Mouse (Mus musculus): Measurements from ENCODE around the gene Tmem121. TPM values are rescaled to one million over a fixed set of nuclear protein-coding genes. Genes with fewer than 3 reads are reported as not detected.

Tmem121 gene
- polyA plus RNA-seq (2012; ENCODE audit: insufficient read depth, insufficient read length, missing spikeins): not detected in 2 replicates

DNA sequence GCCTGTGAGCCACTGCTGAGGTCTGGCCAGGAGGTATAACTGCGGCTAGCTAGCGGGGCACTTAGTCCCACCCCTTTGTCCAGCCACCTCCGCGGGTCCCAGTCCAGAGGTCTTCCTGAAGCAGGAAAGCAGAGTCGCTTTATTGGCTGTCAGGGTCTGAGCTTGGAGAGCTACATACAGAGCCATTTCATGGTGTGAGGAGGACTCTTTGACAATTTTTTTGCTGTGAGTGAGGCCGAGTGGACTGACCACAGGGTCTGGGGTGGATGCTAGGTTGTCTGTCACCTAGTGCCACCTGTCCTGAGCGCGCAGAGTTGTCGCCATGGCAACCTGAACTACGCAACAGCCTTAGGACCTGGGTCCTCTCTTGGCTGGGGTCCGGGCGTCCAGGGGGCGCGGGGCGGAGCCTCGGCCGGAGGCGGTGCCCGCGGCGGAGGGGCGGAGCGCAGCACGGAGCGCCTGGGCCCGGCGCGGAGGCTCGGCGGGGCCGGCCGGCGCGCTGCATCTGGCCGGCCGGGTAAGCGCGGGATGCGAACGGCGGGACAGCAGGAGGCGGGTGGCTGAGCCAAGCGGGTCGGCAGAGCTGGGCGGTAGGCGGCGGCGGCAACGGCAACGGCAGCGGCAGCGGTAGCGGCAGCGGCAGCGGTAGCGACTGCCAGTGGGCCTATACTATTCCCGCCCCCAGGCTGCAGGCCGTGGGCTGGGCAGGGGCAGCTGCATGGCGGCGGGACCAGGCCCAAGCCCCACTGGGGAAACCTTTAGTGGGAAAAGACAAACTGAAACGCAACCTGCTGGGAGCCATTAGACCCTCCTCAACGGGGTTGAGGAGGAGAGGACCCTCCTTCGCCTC, at the start of gene Tmem121:
Tmem121 (plus strand) TSS at position 489 of the 850 bp plus-strand sequence.
- H3K27ac ChIP-seq (replicated peaks; ENCODE audit: low read depth, low read length): no peak within 1 kb of the TSS
- peaks cover 4% of the 10 kb centered on the region; the same call in 1 of the 2 replicates for H3K4me1 ChIP-seq (ENCODE audit: control insufficient read depth, insufficient read depth, insufficient read length, low read length)
- peak within 1 kb of the TSS; percentile 36 for H3K4me3 ChIP-seq (ENCODE audit: insufficient read depth, low read depth, low read length)

DNA sequence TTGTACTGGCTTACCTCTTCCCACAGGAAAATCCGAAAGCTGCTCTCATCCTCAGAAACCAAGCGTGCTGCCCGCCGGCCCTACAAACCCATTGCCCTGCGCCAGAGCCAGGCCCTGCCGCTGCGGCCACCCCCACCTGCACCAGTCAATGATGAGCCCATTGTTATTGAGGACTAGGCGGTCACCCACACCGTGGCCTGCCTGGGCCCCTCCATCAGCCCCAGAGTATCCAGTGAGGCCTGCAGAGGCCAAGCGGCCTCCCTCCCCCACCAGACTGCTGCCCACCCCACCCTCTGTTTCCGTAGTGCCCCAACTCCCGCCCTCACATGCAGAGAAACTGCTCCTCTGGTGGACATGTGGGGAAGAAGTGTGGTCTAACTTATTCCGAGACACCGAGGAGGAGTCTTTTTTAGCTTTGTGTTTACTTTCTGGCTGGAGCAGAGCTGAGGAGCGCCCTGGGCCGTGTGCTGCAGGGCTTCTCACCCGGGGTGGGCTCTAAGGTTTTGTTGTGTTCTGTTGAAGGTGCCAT, 49.2 kb upstream of the Tmem121 start:
- no peak overlapping the region for H3K27ac ChIP-seq (replicated peaks; ENCODE audit: low read depth, low read length)
- H3K4me3 ChIP-seq (ENCODE audit: insufficient read depth, low read depth, low read length): no peak overlapping the region
- H3K4me1 ChIP-seq (ENCODE audit: control insufficient read depth, insufficient read depth, insufficient read length, low read length): no peaks in the 10 kb centered on the region

- Histone ChIP-seq H3K4me1 (ENCODE audit: control insufficient read depth, insufficient read depth, insufficient read length, low read length) (0 out of 2 replicates have a peak, but pooled peaks cover 3% of the 10 kb centered on the region), H3K27ac (replicated peaks; ENCODE audit: low read depth, low read length) (no peak overlapping the region), H3K4me3 (ENCODE audit: insufficient read depth, low read depth, low read length) (no peak overlapping the region)
Observed at GRCm38 (mm10) chr12:113137260-113138213, 48.2 kb upstream of the Tmem121 start.

- H3K4me3 ChIP-seq (ENCODE audit: insufficient read depth, low read depth, low read length): no peak overlapping the region
- H3K27ac ChIP-seq (replicated peaks; ENCODE audit: low read depth, low read length): no peak overlapping the region
- peaks cover 6% of the 10 kb centered on the region; the same call in 1 of the 2 replicates for H3K4me1 ChIP-seq (ENCODE audit: control insufficient read depth, insufficient read depth, insufficient read length, low read length)
Observed at GRCm38 (mm10) chr12:113138291-113138690, 47.4 kb upstream of the Tmem121 start.

DNA sequence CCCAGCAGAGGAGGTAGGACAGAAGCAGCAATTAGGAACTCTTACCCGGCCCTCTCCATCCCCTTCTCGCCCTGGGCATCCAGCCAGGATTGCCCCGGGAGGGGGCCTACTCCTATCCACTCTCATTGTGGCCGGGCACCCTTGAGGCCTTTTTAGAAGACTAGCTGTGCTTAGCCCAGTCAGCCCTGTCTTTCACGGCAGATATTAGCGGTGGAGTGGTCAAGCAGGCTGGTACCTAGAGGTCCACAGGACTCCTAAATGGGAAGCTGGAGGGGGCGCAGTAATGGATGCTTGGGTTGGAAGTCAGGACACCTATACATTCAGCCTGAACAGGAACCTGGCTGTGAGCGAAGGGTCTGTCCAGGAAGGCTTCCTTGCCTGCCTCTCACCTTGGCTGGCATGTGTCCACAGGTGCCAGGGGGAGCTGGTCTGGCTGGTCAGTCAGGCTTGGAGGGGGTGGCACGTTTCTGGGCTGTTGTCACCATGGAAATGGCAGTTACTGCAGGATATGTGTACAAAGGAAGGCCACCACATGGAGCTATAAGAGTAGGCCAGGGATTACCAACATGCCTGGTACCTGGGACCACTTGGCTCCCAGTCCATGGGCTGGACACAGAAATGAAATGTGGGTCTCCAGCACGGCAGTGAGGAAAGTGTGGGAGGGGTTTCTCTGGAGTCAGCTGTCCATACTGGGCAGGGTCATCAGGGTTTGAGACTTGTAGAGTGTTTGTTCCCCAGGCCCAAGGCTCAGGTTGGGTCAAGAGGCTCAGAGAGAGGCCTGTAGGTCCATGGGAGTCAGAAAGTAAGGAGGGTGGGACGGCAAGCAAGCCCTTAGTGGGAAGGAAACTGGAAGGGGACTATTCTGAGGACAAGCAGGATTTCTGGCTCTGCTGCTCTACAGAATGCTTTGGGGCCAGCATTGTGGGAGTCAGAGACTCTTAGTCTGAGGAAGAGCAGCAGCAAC, 46.5 kb upstream of the Tmem121 start:
- peaks cover 7% of the 10 kb centered on the region; the same call in 1 of the 2 replicates for H3K4me1 ChIP-seq (ENCODE audit: control insufficient read depth, insufficient read depth, insufficient read length, low read length)
- H3K27ac ChIP-seq (replicated peaks; ENCODE audit: low read depth, low read length): no peak overlapping the region
- H3K4me3 ChIP-seq (ENCODE audit: insufficient read depth, low read depth, low read length): peak overlapping the region; percentile 85

DNA sequence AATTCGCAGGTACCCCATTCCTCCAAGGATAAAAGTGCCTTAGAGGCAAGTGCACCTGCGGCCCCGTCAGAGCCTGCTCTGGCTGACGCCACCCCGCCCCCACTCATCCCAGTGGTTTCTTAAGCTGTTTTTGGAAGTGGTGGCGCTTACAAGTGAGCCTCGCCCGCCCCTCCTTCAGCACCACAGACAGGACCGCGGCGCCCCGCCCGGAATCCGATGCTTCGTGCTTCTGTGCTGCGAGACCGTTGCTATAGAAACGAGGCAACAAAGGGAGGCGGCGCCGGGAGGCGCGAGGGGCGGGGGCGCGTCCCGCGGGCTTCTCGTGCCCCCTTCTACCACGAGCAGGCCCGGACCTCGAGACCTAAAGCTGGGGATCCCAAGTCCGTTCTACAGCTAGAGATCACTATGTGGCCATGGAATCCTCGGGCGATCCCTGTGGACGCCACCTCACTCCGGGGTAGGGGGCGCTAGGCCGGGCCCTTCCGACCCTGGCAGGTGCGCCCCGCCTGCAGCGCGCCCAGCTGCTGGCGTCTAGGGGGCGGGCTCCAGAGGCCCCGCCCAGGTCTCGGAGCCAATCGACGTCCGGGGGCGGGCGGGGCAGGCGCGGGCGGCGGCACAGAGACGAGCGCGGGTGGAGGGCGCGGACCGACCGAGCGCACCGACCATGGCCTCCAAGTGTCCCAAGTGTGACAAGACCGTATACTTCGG, 45.7 kb upstream of the Tmem121 start, which contains the start of gene Crip2:
Crip2 (plus strand) TSS at position 329 of the 708 bp plus-strand sequence.
- Histone ChIP-seq H3K4me1 (ENCODE audit: control insufficient read depth, insufficient read depth, insufficient read length, low read length) (peaks cover 12% of the 10 kb centered on the region; the same call in 1 of the 2 replicates), H3K27ac (replicated peaks; ENCODE audit: low read depth, low read length) (peak within 1 kb of the TSS; percentile 95), H3K4me3 (ENCODE audit: insufficient read depth, low read depth, low read length) (peak within 1 kb of the TSS; percentile 95)

GRCm38 (mm10) chr12:113140616-113141411, 44.9 kb upstream of the Tmem121 start:
- H3K4me1 ChIP-seq (ENCODE audit: control insufficient read depth, insufficient read depth, insufficient read length, low read length): peaks cover 12% of the 10 kb centered on the region; the same call in 1 of the 2 replicates
- peak overlapping the region; percentile 95 for H3K4me3 ChIP-seq (ENCODE audit: insufficient read depth, low read depth, low read length)
- H3K27ac ChIP-seq (replicated peaks; ENCODE audit: low read depth, low read length): peak overlapping the region; percentile 95

DNA sequence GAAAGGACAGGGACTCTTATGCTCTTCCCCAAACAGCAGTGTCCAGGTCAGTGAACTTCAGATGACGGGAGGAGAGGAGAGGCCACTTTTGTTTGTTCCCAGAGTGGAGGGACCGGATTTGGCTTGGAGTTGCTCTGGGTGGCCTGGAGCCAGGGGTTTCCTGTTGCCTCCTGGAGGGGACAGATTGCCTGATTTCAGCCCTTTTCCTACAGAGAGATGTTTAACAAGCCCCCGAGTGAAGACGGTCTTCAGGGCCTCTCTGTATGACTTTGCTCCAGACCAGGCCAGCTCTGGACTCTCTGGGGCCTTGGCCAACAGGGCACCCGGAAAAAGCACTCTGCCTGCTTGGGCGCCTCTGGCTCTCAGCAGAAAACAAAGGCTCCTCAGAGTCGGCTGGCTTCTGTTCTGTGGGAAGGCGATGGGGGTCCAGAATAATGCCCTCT, 44.2 kb upstream of the Tmem121 start:
- peak overlapping the region; percentile 95 for H3K27ac ChIP-seq (replicated peaks; ENCODE audit: low read depth, low read length)
- H3K4me1 ChIP-seq (ENCODE audit: control insufficient read depth, insufficient read depth, insufficient read length, low read length): peaks cover 12% of the 10 kb centered on the region; the same call in 1 of the 2 replicates
- H3K4me3 ChIP-seq (ENCODE audit: insufficient read depth, low read depth, low read length): peak overlapping the region; percentile 95

GRCm38 (mm10) chr12:113142021-113142975, 43.4 kb upstream of the Tmem121 start:
- H3K4me3 ChIP-seq (ENCODE audit: insufficient read depth, low read depth, low read length): peak overlapping the region; percentile 95
- peak overlapping the region; percentile 95 for H3K27ac ChIP-seq (replicated peaks; ENCODE audit: low read depth, low read length)
- peaks cover 13% of the 10 kb centered on the region; the same call in 1 of the 2 replicates for H3K4me1 ChIP-seq (ENCODE audit: control insufficient read depth, insufficient read depth, insufficient read length, low read length)

- peak overlapping the region; percentile 88 for H3K27ac ChIP-seq (replicated peaks; ENCODE audit: low read depth, low read length)
- H3K4me1 ChIP-seq (ENCODE audit: control insufficient read depth, insufficient read depth, insufficient read length, low read length): peaks cover 14% of the 10 kb centered on the region; the same call in 1 of the 2 replicates
- peak overlapping the region; percentile 57 for H3K4me3 ChIP-seq (ENCODE audit: insufficient read depth, low read depth, low read length)
Observed at GRCm38 (mm10) chr12:113143164-113143563, 42.6 kb upstream of the Tmem121 start.

DNA sequence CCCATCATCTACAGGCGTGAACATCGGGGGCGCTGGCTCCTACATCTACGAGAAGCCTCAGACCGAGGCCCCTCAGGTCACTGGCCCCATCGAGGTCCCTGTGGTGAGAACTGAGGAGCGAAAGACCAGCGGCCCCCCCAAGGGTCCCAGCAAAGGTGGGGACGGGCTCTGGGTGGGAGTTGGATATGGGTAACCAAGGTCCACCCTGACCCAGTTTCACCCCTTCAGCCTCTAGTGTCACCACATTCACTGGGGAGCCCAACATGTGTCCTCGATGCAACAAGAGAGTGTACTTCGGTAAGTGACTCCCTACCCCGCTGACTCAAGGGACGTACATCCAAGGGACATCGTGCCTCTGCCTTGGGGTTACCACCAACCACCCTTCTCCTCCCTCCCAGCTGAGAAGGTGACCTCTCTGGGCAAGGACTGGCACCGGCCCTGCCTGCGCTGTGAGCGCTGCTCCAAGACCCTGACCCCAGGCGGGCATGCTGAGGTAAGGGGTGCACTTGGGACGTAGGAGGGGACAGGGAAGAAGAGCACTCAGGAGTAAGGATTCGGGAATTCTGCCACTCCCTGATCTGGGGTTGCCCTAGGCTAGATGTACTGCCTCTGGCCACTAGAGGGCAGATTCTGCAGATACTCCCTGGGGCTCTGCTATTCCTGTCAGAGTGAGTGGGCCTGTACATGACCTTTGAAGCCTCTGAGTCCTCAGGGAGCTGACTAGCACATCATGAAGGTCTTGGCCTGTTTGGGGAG, 41.6 kb upstream of the Tmem121 start:
- H3K4me1 ChIP-seq (ENCODE audit: control insufficient read depth, insufficient read depth, insufficient read length, low read length): peaks cover 17% of the 10 kb centered on the region
- H3K27ac ChIP-seq (replicated peaks; ENCODE audit: low read depth, low read length): peak overlapping the region; percentile 88
- no peak overlapping the region for H3K4me3 ChIP-seq (ENCODE audit: insufficient read depth, low read depth, low read length)
